Mouse (Mus musculus) lung, postnatal 14 days (tissue): ENCODE results near the gene Zfp830.
A peak's percentile ranks its signal among the peaks of the same experiment; 100 is the strongest.

Experiments used
- DNase-seq: peaks from one replicate; pipeline ENCODE4 v3.0.0; 2021

The Zfp830 gene

GRCm38 (mm10) chr11:82763742-82764437 lies at the start of gene Zfp830, which contains the start of gene Cct6b:
Gene Zfp830, plus strand, starts transcription at chr11:82764345.
Gene Cct6b, minus strand, starts transcription at chr11:82764321.
- DNase-seq: peak; percentile 95

- DNase-seq: no peak
Measured at GRCm38 (mm10) chr11:82719294-82719693, 44.9 kb upstream of the Zfp830 start.

- DNase-seq: no peak
Measured at GRCm38 (mm10) chr11:82726862-82727261, 37.3 kb upstream of the Zfp830 start.

- no peak for DNase-seq
Measured at GRCm38 (mm10) chr11:82734227-82734626, 29.9 kb upstream of the Zfp830 start.

- no peak for DNase-seq
Measured at GRCm38 (mm10) chr11:82739006-82739405, 25.1 kb upstream of the Zfp830 start.

GRCm38 (mm10) chr11:82746138-82746537 lies 18.0 kb upstream of the Zfp830 start:
- DNase-seq: peak; percentile 62

- DNase-seq: no peak
Measured at GRCm38 (mm10) chr11:82746857-82747366, 17.2 kb upstream of the Zfp830 start.

- no peak for DNase-seq
Measured at GRCm38 (mm10) chr11:82752349-82753115, 11.6 kb upstream of the Zfp830 start.

- DNase-seq: no peak
Measured at GRCm38 (mm10) chr11:82755919-82756318, 8.2 kb upstream of the Zfp830 start.

- no peak for DNase-seq
Measured at GRCm38 (mm10) chr11:82762286-82762829, 1.8 kb upstream of the Zfp830 start.

- no peak for DNase-seq
Measured at GRCm38 (mm10) chr11:82763261-82763660, 884 bp upstream of the Zfp830 start.

GRCm38 (mm10) chr11:82764438-82764924 lies 336 bp downstream of the Zfp830 start:
- DNase-seq: no peak

- no peak for DNase-seq
Measured at GRCm38 (mm10) chr11:82780134-82780533, 16.0 kb downstream of the Zfp830 start.

- peak; percentile 96 for DNase-seq
Measured at GRCm38 (mm10) chr11:82780983-82781903, 17.1 kb downstream of the Zfp830 start, which contains the start of gene Lig3. Gene Lig3, plus strand, starts transcription at chr11:82781108.

GRCm38 (mm10) chr11:82782197-82782596 lies 18.1 kb downstream of the Zfp830 start:
- no peak for DNase-seq

GRCm38 (mm10) chr11:82783453-82783852 lies 19.3 kb downstream of the Zfp830 start:
- DNase-seq: no peak

GRCm38 (mm10) chr11:82806656-82807055 lies 42.5 kb downstream of the Zfp830 start:
- no peak for DNase-seq

- DNase-seq: no peak
Measured at GRCm38 (mm10) chr11:82807370-82807769, 43.2 kb downstream of the Zfp830 start.

GRCm38 (mm10) chr11:82808485-82808884 lies 44.3 kb downstream of the Zfp830 start:
- no peak for DNase-seq
